Mouse (Mus musculus) urinary bladder, postnatal 4 days (tissue): ENCODE measurements at regions not wholly inside any gene's neighbourhood (a gene's known extent, or its start where the extent isn't known, plus 50 kb on each side); places are given as distances from the start of the nearest gene placed in this dataset.

Source experiments
- DNase-seq, 2 experiments: peaks; one replicate each; pipeline ENCODE4 v3.0.0; 2021 to 2022; ENCODE audit warnings: low spot score in 2 of 2

DNA sequence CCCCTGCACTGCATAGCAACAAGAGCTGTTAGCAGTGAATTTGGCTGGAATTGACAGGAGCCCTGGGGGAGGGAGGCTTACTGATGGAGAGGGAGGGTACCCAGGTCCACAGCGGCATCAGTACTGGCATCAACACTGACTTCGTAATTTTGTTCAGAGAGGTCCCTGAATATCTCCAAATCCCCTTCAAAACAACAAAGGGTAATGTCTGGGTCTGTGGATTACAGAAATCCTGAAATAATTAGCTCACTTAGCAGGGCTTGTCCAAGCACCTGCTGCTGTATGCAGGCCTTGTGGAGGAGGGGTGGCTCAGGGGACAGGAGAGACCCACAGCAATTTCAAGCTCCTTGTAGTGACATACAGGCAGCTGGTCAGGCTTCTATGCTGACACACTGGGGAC lies 369.6 kb downstream of the Eipr1 start:
- DNase-seq, result no peak

GRCm38 (mm10) chr12:29122931-29123330 lies 371.3 kb downstream of the Eipr1 start:
- no peak for DNase-seq

GRCm38 (mm10) chr12:29124079-29124668 lies 372.6 kb downstream of the Eipr1 start:
- DNase-seq, result no peak

DNA sequence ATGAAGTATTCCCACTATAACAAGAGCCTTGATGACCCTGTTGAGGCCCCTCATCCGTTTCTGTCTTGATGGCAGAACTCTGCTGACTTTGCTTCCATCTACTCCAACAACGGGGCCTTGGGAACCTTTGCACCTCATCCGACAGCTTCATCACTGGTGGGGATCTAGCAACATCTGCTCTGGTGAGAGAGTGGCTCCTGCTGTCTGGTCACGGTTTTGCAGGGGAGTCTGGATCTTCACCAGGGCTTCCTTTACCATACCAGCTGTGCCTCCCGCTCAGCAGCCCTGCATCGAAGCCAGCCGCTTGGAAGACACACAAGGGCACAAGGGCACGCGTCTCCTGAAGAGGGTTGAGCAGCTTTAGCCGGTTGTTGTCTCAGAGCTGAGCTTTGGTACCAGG lies 377.2 kb downstream of the Eipr1 start:
- no peak for DNase-seq

GRCm38 (mm10) chr12:29129331-29129730 lies 377.7 kb downstream of the Eipr1 start:
- DNase-seq, result no peak

- DNase-seq, result no peak
Measured at GRCm38 (mm10) chr12:29134326-29134725, 382.7 kb downstream of the Eipr1 start.

DNA sequence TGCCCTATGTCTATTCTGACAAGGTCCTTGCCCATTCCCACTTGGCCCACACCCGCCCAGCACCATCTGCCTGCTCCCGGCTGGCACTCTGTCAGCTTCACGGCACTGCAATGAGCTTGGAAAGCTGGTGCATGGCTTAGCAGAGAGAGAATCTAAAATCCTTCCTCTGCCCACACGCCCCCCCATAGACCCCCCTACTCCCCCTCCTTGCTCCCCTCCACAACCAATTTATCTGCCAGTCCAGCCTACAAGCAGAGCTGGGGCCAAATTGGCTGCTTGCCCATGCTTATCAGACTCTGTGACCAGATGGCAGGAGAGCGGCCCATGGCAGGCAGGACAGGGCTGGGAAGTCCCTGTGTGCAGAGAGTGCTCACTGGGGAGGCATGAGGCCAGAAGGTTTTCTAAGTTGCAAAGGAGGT lies 385.3 kb downstream of the Eipr1 start:
- DNase-seq, result peak in 1 of 2 experiments; percentile 48

- DNase-seq, result no peak
Measured at GRCm38 (mm10) chr12:29137455-29137854, 385.9 kb downstream of the Eipr1 start.

DNA sequence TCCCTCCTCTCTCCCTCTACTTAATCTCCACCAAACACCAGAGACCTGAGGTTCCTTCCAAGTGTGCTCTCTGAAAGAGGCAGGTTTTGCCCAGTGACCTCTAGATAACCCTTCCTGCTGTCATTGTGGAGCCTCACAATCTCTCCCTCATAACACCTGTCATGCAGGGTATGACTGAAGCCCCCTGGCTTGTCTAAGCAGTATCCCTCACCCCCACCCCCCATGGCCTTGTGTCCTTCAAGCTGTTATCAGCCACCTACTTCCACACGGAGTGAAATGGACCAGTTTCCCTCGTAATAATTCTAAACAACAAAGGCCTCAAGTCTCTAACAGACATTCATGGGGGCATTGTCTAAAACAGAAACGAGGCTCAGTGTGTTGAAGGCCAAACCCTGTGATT lies 387.6 kb upstream of the Myt1l start:
- DNase-seq, result no peak

DNA sequence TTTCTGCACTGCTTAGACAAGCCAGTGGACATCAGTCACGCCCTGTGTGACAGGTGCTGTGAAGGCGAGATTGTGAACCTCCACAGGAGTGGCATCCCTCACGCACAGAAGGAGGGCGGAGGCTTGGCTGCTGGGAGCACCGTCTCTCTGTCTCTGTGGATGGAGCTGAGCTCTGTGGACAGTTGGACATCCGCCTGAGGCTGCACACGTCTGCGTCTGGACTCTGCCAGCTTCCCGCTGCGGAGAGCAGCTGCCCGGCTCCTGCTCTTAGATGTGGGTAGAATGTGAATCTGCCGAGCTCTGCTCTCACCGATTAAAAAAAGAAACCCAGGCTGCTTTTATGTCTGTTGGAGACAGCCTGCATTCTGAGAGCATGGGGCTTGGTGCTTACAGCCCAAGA lies 387.1 kb upstream of the Myt1l start:
- no peak for DNase-seq

DNA sequence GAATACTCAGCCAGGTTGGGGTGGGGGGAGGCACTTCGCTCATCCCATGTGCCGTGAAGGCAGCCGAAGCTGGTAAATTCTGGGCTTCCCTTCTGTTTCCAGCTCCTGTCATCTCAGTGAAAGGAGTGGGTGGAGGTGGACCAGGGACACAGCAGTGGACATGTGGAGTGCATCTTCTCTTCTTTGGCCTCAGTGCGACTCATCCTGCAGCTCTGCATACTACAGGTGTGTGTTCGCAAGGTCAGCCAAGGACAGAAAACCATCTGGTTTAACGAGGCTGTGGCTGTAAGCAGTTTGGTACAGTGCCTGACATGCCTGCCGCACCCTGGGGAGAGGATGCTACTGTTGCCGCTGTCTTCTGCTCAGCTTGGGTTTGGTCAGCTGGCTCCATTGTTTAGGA lies 386.3 kb upstream of the Myt1l start:
- DNase-seq, result no peak

DNA sequence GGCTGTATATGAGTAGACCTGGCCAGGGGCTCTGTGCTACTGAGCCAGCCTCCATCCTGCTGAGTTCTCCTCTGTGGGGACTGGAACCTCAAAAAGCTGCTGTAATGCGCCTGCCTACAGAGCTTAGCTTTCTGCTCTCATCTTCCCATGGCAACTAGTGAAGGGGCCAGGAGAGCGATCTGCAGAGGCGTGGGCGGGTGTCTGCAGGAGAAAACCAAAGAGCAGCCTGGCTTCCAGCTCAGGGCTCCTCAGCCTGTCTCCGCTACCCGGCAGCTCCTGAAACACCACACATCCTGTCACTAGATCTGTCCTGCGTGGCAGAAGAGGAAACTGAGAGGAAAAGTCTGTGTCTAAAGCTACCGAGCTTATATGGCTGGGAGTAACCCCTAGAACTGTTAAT lies 384.9 kb upstream of the Myt1l start:
- DNase-seq, result no peak

GRCm38 (mm10) chr12:29160920-29161319 lies 367.3 kb upstream of the Myt1l start:
- no peak for DNase-seq

DNA sequence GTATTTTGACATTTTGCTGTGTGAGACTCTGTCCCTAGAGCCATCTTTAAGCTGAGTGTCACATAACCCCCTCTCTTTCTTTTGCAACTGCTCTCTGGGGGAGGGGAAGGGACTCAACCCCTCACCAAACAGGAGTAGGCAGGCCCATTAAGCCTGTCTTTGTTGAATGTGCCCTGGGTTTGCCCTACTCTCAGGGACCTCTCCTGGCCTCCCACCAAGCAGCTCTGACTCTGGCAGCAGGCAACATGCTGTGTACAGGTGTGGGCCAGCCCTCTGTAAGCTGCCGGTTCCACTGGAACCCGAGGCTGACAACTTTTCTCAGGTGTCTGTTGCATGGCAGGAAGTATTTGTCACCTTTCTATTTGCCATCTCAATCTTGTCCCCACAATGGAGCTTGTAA lies 366.6 kb upstream of the Myt1l start:
- DNase-seq, result no peak

GRCm38 (mm10) chr12:29164701-29165100 lies 363.5 kb upstream of the Myt1l start:
- no peak for DNase-seq

DNA sequence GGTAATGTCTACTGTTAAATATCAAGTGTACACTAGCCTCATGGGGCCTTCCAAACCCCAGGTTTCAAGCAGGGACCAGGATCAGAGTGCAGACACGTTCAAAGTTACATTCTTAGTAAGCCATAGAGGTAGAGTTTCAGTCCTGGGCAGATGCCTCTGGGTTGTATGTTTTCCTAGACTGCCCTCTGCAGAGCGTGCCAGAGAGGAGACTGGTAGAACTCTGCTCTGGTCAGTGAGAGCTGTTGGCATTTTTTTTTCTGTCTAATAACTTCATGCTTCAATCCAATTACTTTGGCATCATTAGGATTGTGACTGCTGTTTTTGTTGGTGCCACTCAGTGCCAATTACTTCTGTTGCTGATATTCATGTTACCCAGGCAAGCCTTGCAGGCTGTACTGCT lies 361.9 kb upstream of the Myt1l start:
- DNase-seq, result no peak

GRCm38 (mm10) chr12:29167922-29168321 lies 360.3 kb upstream of the Myt1l start:
- DNase-seq, result no peak

GRCm38 (mm10) chr12:29175698-29176440 lies 352.3 kb upstream of the Myt1l start:
- DNase-seq, result no peak

DNA sequence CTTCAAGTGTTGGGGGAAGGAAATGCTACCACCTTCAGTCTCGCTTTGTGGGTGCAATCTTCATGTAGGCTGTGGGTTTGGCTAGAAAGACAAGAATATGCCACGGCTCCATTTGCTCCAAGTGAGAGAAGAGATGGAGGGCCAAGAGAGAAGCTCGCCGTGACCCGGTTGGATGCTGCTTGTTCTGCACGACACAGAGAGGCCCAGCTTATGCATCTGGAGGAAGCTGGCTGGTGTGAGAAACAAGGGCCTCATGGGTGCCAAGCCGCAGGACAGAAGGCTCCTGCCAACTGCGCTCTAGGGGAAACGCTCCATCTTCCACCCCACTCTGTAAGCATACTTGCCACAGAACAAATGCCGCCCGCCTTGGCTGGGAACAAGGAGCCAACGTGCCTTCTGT lies 351.0 kb upstream of the Myt1l start:
- no peak for DNase-seq

- no peak for DNase-seq
Measured at GRCm38 (mm10) chr12:29178168-29178895, 349.9 kb upstream of the Myt1l start.

DNA sequence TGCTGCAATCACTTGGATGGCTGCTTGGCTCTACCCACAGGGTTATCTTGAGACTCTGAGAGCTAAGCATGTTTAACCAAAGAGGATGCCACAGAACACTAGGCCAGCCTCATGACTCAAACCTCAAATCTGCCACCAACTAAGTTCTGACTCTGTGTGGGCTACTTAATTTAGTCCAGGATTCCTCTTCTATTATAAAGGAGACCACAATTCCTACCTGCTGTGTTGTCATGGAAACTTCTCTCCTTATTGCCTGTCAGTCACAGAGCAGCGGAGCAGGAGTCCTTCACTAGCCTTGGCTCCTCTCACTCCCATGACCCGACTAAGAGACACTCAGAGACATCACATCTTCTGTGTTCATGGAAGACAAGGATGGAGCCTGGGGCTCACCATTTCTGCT lies 348.8 kb upstream of the Myt1l start:
- DNase-seq, result no peak

GRCm38 (mm10) chr12:29180576-29180975 lies 347.6 kb upstream of the Myt1l start:
- DNase-seq, result no peak

GRCm38 (mm10) chr12:29187619-29188018 lies 340.6 kb upstream of the Myt1l start:
- no peak for DNase-seq
